Mouse (Mus musculus): ENCODE data around the gene Anapc11. TPM values are rescaled to one million over a fixed set of nuclear protein-coding genes. Genes with fewer than 3 reads are reported as not detected.
"Not testable (repeated sequence)": the region's sequence is repeated elsewhere in the genome, so short reads cannot be mapped to it uniquely, and the experiment has no call there.

Anapc11 gene
- 175 and 192 TPM in 2 replicates for polyA plus RNA-seq (2015; fragmentation: Nextera tagmentation; extraction: Ambion mirVana)

- WGBS: 1% methylated on average over 88 of the region's 88 CpGs
- peak within 1 kb of the TSS; percentile 99 for H3K4me3 ChIP-seq
- peak within 1 kb of the TSS; percentile 98 for H3K9ac ChIP-seq
- ATAC-seq (ENCODE audit: low read depth): peak; percentile 97
- H3K36me3 ChIP-seq: peaks cover 63% of the 10 kb centered on the region
- peaks cover 34% of the 10 kb centered on the region for H3K4me1 ChIP-seq (replicated peaks)
- no peaks in the 10 kb centered on the region for H3K9me3 ChIP-seq
- H3K27ac ChIP-seq (replicated peaks): peak within 1 kb of the TSS; percentile 93
- peak within 1 kb of the TSS; percentile 99 for H3K4me2 ChIP-seq
- H3K27me3 ChIP-seq: no peaks in the 10 kb centered on the region
Measured at GRCm38 (mm10) chr11:120598283-120598989, at the start of gene Anapc11, which contains the start of gene Alyref. Anapc11 (plus strand) TSS chr11:120598421. Alyref (minus strand) TSS chr11:120598365.

- 32% methylated on average over 7 of the region's 7 CpGs for WGBS
- H3K4me2 ChIP-seq: peak overlapping the region; percentile 96
Measured at GRCm38 (mm10) chr11:120548786-120549167, 49.4 kb upstream of the Anapc11 start.

GRCm38 (mm10) chr11:120549168-120549945 is 48.9 kb upstream of the Anapc11 start, which contains the start of gene Mcrip1:
Mcrip1 (minus strand) TSS chr11:120549727.
- peak; percentile 91 for ATAC-seq (ENCODE audit: low read depth)
- Histone ChIP-seq H3K4me2 (peak within 1 kb of the TSS; percentile 96), H3K4me1 (replicated peaks) (peaks cover 33% of the 10 kb centered on the region), H3K36me3 (peaks cover 13% of the 10 kb centered on the region), H3K9ac (peak within 1 kb of the TSS; percentile 98), H3K27me3 (no peaks in the 10 kb centered on the region), H3K4me3 (peak within 1 kb of the TSS; percentile 91), H3K9me3 (no peaks in the 10 kb centered on the region), H3K27ac (replicated peaks) (peak within 1 kb of the TSS; percentile 90)
- WGBS: under 1% methylated on average over 56 of the region's 87 CpGs

More at GRCm38 (mm10) chr11:120548786-120549167, 49.4 kb upstream of the Anapc11 start:
- peaks cover 19% of the 10 kb centered on the region for H3K36me3 ChIP-seq
- peak overlapping the region; percentile 90 for H3K27ac ChIP-seq (replicated peaks)
- H3K27me3 ChIP-seq: no peaks in the 10 kb centered on the region
- peak overlapping the region; percentile 91 for H3K4me3 ChIP-seq
- H3K9ac ChIP-seq: peak overlapping the region; percentile 98
- peaks cover 33% of the 10 kb centered on the region for H3K4me1 ChIP-seq (replicated peaks)
- no peaks in the 10 kb centered on the region for H3K9me3 ChIP-seq
- no peak for ATAC-seq (ENCODE audit: low read depth)

GRCm38 (mm10) chr11:120549986-120550809 is 48.0 kb upstream of the Anapc11 start:
- Histone ChIP-seq H3K4me2 (peak overlapping the region; percentile 96), H3K27ac (replicated peaks) (peak overlapping the region; percentile 90), H3K4me1 (replicated peaks) (peaks cover 33% of the 10 kb centered on the region), H3K9me3 (no peaks in the 10 kb centered on the region), H3K36me3 (peaks cover 4% of the 10 kb centered on the region; the same call in 1 of the 2 replicates), H3K9ac (peak overlapping the region; percentile 98), H3K4me3 (peak overlapping the region; percentile 91), H3K27me3 (no peaks in the 10 kb centered on the region)
- 72% methylated on average over 11 of the region's 11 CpGs for WGBS
- ATAC-seq (ENCODE audit: low read depth): peak; percentile 41; the same call in 1 of the 2 replicates

- Histone ChIP-seq H3K27me3 (no peaks in the 10 kb centered on the region), H3K36me3 (no peaks in the 10 kb centered on the region), H3K27ac (replicated peaks) (peak within 1 kb of the TSS; percentile 90), H3K4me2 (peak within 1 kb of the TSS; percentile 96), H3K9ac (peak within 1 kb of the TSS; percentile 98), H3K4me1 (replicated peaks) (peaks cover 29% of the 10 kb centered on the region), H3K9me3 (no peaks in the 10 kb centered on the region), H3K4me3 (peak within 1 kb of the TSS; percentile 91)
- no peak for ATAC-seq (ENCODE audit: low read depth)
- WGBS: 94% methylated on average over 28 of the region's 28 CpGs
Measured at GRCm38 (mm10) chr11:120550810-120551440, 47.3 kb upstream of the Anapc11 start, which contains the start of gene Ppp1r27. Ppp1r27 (minus strand) TSS chr11:120551132.

- Histone ChIP-seq H3K9me3 (no peaks in the 10 kb centered on the region), H3K4me3 (no peak overlapping the region), H3K36me3 (no peaks in the 10 kb centered on the region), H3K4me2 (no peak overlapping the region), H3K4me1 (replicated peaks) (peaks cover 20% of the 10 kb centered on the region), H3K27ac (replicated peaks) (no peak overlapping the region), H3K27me3 (no peaks in the 10 kb centered on the region), H3K9ac (no peak overlapping the region)
- 76% methylated on average over 5 of the region's 5 CpGs for WGBS
- no peak for ATAC-seq (ENCODE audit: low read depth)
Measured at GRCm38 (mm10) chr11:120552736-120553135, 45.5 kb upstream of the Anapc11 start.

- H3K36me3 ChIP-seq: peaks cover 14% of the 10 kb centered on the region
- no peak overlapping the region for H3K4me3 ChIP-seq
- ATAC-seq (ENCODE audit: low read depth): no peak
- H3K4me1 ChIP-seq (replicated peaks): peaks cover 7% of the 10 kb centered on the region
- no peaks in the 10 kb centered on the region for H3K27me3 ChIP-seq
- H3K4me2 ChIP-seq: no peak overlapping the region
- WGBS: 89% methylated on average over 7 of the region's 7 CpGs
- no peaks in the 10 kb centered on the region for H3K9me3 ChIP-seq
- H3K27ac ChIP-seq (replicated peaks): no peak overlapping the region
- H3K9ac ChIP-seq: no peak overlapping the region
Measured at GRCm38 (mm10) chr11:120554834-120555233, 43.4 kb upstream of the Anapc11 start.

- ATAC-seq (ENCODE audit: low read depth): no peak
- Histone ChIP-seq H3K27me3 (no peaks in the 10 kb centered on the region), H3K4me1 (replicated peaks) (peaks cover 3% of the 10 kb centered on the region), H3K36me3 (peaks cover 18% of the 10 kb centered on the region), H3K4me3 (no peak overlapping the region), H3K27ac (replicated peaks) (no peak overlapping the region), H3K4me2 (no peak overlapping the region), H3K9ac (no peak overlapping the region), H3K9me3 (no peaks in the 10 kb centered on the region)
- 75% methylated on average over 2 of the region's 2 CpGs for WGBS
Measured at GRCm38 (mm10) chr11:120555260-120555659, 43.0 kb upstream of the Anapc11 start.

GRCm38 (mm10) chr11:120558843-120559242 is 39.4 kb upstream of the Anapc11 start:
- peaks cover 54% of the 10 kb centered on the region for H3K36me3 ChIP-seq
- not testable (repeated sequence) for H3K4me2 ChIP-seq; H3K4me1 ChIP-seq (replicated peaks); H3K9ac ChIP-seq; H3K9me3 ChIP-seq; H3K27me3 ChIP-seq; ATAC-seq (ENCODE audit: low read depth); H3K27ac ChIP-seq (replicated peaks); H3K4me3 ChIP-seq
- WGBS: 89% methylated on average over 6 of the region's 6 CpGs

- Histone ChIP-seq H3K27ac (replicated peaks) (no peak overlapping the region), H3K9ac (no peak overlapping the region), H3K36me3 (peaks cover 76% of the 10 kb centered on the region), H3K4me1 (replicated peaks) (no peaks in the 10 kb centered on the region), H3K4me2 (no peak overlapping the region), H3K27me3 (no peaks in the 10 kb centered on the region), H3K4me3 (no peak overlapping the region), H3K9me3 (no peaks in the 10 kb centered on the region)
- no peak for ATAC-seq (ENCODE audit: low read depth)
- whole genome bisulfite sequencing: 95% methylated on average over 13 of the region's 13 CpGs
Measured at GRCm38 (mm10) chr11:120560952-120561728, 37.1 kb upstream of the Anapc11 start.

Measured in neural tube, embryonic 13.5 days (tissue).